Mouse (Mus musculus) spleen, adult 18-20 months (tissue): ENCODE data around the gene Dse.
A peak's percentile ranks its signal among the peaks of the same experiment; 100 is the strongest.

Experiments
- DNase-seq, 2 experiments: peaks; one replicate each; pipeline ENCODE4 v3.0.0; 2022; ENCODE audit warnings: mixed read lengths in 2 of 2

The Dse gene

GRCm38 (mm10) chr10:34198061-34198460 is 9.5 kb downstream of the Dse start:
- peak in 1 of 2 experiments; percentile 10 for DNase-seq

- DNase-seq = no peak
Observed at GRCm38 (mm10) chr10:34197269-34197668, 10.2 kb downstream of the Dse start.

GRCm38 (mm10) chr10:34194957-34195356 is 12.6 kb downstream of the Dse start:
- DNase-seq = no peak

- no peak for DNase-seq
Observed at GRCm38 (mm10) chr10:34194503-34194902, 13.0 kb downstream of the Dse start.

GRCm38 (mm10) chr10:34186571-34187260 is 20.8 kb downstream of the Dse start:
- no peak for DNase-seq

- no peak for DNase-seq
Observed at GRCm38 (mm10) chr10:34185556-34185955, 22.0 kb downstream of the Dse start.

- DNase-seq = no peak
Observed at GRCm38 (mm10) chr10:34184956-34185355, 22.6 kb downstream of the Dse start.

GRCm38 (mm10) chr10:34183731-34184130 is 23.8 kb downstream of the Dse start:
- DNase-seq = no peak

GRCm38 (mm10) chr10:34175870-34176606 is 31.5 kb downstream of the Dse start:
- no peak for DNase-seq

GRCm38 (mm10) chr10:34172663-34173282 is 34.7 kb downstream of the Dse start:
- no peak for DNase-seq

- DNase-seq = peak in 1 of 2 experiments; percentile 9
Observed at GRCm38 (mm10) chr10:34171660-34172059, 35.9 kb downstream of the Dse start.

GRCm38 (mm10) chr10:34171191-34171590 is 36.3 kb downstream of the Dse start:
- DNase-seq = no peak

GRCm38 (mm10) chr10:34166971-34167370 is 40.5 kb downstream of the Dse start:
- no peak for DNase-seq

- DNase-seq = no peak
Observed at GRCm38 (mm10) chr10:34155796-34156554, 51.5 kb downstream of the Dse start.

- no peak for DNase-seq
Observed at GRCm38 (mm10) chr10:34151827-34152226, 55.7 kb downstream of the Dse start.

- no peak for DNase-seq
Observed at GRCm38 (mm10) chr10:34150454-34150853, 57.1 kb downstream of the Dse start.

GRCm38 (mm10) chr10:34149772-34150171 is 57.7 kb downstream of the Dse start:
- DNase-seq = no peak

- DNase-seq = no peak
Observed at GRCm38 (mm10) chr10:34141693-34142092, 65.8 kb downstream of the Dse start.

GRCm38 (mm10) chr10:34139768-34140167 is 67.7 kb downstream of the Dse start:
- DNase-seq = no peak

GRCm38 (mm10) chr10:34138027-34138426 is 69.5 kb downstream of the Dse start:
- DNase-seq = no peak

GRCm38 (mm10) chr10:34136432-34136831 is 71.1 kb downstream of the Dse start:
- no peak for DNase-seq

GRCm38 (mm10) chr10:34131356-34131755 is 76.2 kb downstream of the Dse start:
- no peak for DNase-seq

GRCm38 (mm10) chr10:34128391-34128790 is 79.1 kb downstream of the Dse start:
- no peak for DNase-seq
